Mouse (Mus musculus): ENCODE measurements around the gene Olfr543. TPM values are rescaled to one million over a fixed set of nuclear protein-coding genes. Genes with fewer than 3 reads are reported as not detected.

Olfr543 gene
- total RNA-seq (2023): not detected

GRCm38 (mm10) chr7:102481579-102481978 lies at the start of gene Olfr543:
Gene Olfr543, minus strand, starts transcription at chr7:102481679.

GRCm38 (mm10) chr7:102499473-102499872 lies 18.0 kb upstream of the Olfr543 start, which contains the start of gene Olfr545:
Gene Olfr545, minus strand, starts transcription at chr7:102499573.

GRCm38 (mm10) chr7:102488161-102488560 lies 6.7 kb upstream of the Olfr543 start, which contains the start of gene Olfr544:
Gene Olfr544, minus strand, starts transcription at chr7:102488313.

GRCm38 (mm10) chr7:102441657-102442391 lies 39.7 kb downstream of the Olfr543 start, which contains the start of gene Rrm1:
Gene Rrm1, plus strand, starts transcription at chr7:102441695.

Other genes with a start within 250 kb of the Olfr543 start
- gene Rhog, start 225.6 kb downstream of the Olfr543 start, total RNA-seq (2023): 157 TPM
- gene Stim1, start 213.9 kb downstream of the Olfr543 start, total RNA-seq (2023): 174 TPM
- 34.5 TPM for gene Rrm1, start 40.0 kb downstream of the Olfr543 start, total RNA-seq (2023)
- gene Olfr544, start 6.6 kb upstream of the Olfr543 start, total RNA-seq (2023): not detected
- not detected for gene Olfr545, start 17.9 kb upstream of the Olfr543 start, total RNA-seq (2023)
- gene Olfr547, start 53.1 kb upstream of the Olfr543 start, total RNA-seq (2023): not detected
- gene Olfr548-ps1, start 59.2 kb upstream of the Olfr543 start, total RNA-seq (2023): not detected
- not detected for gene Olfr549, start 68.2 kb upstream of the Olfr543 start, total RNA-seq (2023)
- gene Trim21, start 83.8 kb upstream of the Olfr543 start, total RNA-seq (2023): 43.3 TPM
- gene Olfr550, start 89.8 kb upstream of the Olfr543 start, total RNA-seq (2023): not detected
- gene Olfr551, start 110.2 kb upstream of the Olfr543 start, total RNA-seq (2023): not detected
- not detected for gene Olfr552, start 116.1 kb upstream of the Olfr543 start, total RNA-seq (2023)
- not detected for gene Olfr553, start 136.5 kb upstream of the Olfr543 start, total RNA-seq (2023)
- not detected for gene Olfr554, start 156.8 kb upstream of the Olfr543 start, total RNA-seq (2023)
- gene Olfr555, start 177.1 kb upstream of the Olfr543 start, total RNA-seq (2023): not detected
- not detected for gene Olfr556, start 183.2 kb upstream of the Olfr543 start, total RNA-seq (2023)
- 14.1 TPM for gene Trim68, start 205.6 kb upstream of the Olfr543 start, total RNA-seq (2023)
- not detected for gene Olfr557, start 214.2 kb upstream of the Olfr543 start, total RNA-seq (2023)
- gene Olfr558, start 220.5 kb upstream of the Olfr543 start, total RNA-seq (2023): not detected
- gene Olfr33, start 237.4 kb upstream of the Olfr543 start, total RNA-seq (2023): not detected
- not detected for gene Olfr559, start 245.8 kb upstream of the Olfr543 start, total RNA-seq (2023)